Mouse (Mus musculus) ES-Bruce4 (cell line): Measurements from ENCODE around the gene Runx2.

ENCODE experiments used
- CTCF ChIP-seq: IDR thresholded peaks from one replicate; pipeline ENCODE4 v1.8.1; 2011; ENCODE audit warnings: low read depth, low read length
- EP300 ChIP-seq: IDR thresholded peaks from 2 replicates; pipeline ENCODE4 v1.6.1; 2011; ENCODE audit warnings: low read depth, low read length; ENCODE audit not compliant: insufficient read depth
- POLR2A ChIP-seq: IDR thresholded peaks from one replicate; pipeline ENCODE4 v1.8.1; 2011; ENCODE audit warnings: low read length; ENCODE audit not compliant: insufficient read depth

DNA sequence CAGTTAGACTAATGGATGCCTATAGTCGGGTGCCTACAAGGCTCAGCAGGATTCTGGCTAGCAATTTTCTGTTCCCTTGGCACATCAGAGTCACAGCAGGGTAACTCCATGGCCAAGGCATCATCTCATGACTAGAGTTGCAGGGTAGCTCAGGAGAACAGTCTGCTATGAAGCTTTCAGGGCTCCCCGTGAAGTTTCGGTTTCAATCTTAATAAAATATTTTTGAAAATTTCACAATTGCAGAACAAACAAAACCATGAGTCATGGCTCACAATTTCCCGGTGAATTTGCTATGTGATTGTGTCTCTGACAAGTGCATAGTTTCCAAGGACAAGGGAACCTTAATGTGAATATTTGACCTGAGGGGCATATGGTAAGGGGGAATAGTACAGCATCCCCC is 355.6 kb downstream of the Runx2 start:
- TF ChIP-seq POLR2A (no peak), CTCF (no peak), EP300 (no peak)
